Comparison of ENCODE assay signal across 27 mouse cellular contexts in the genomic region with DNA sequence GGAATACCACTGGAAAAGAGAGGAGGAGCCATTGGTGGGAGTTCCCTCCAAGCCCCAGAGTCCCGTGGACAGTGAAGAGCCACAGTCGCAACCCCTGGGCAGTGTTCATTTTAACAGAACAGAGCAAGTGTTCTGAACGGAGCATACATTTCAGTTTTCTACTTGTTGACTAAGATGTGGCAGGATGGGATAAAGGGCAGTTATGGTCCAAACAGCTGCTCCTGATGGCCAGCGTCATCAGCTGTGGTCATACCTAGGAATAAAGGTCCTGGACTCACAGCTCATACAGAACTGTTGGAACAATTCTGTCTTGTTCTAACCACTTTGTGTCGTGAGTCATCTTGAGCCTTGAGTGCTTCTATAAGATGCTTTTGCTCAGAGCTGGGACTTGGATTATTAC.
"Had no signal": no experiment of that assay in that cellular context is flagged by ENCODE, and none has a peak within 500 bp of the region (broad histone marks: within the 10 kb centered on the region; RNA-seq: fewer than 3 reads in every experiment).

No protein-coding gene starts in this region.

- H3K4me2 ChIP-seq: heart, embryonic 12.5 days; hindbrain, embryonic 12.5 days; hindbrain, embryonic 14.5 days; intestine, embryonic 15.5 days; limb, embryonic 13.5 days; limb, embryonic 15.5 days; liver, embryonic 12.5 days had no signal

- H3K36me3 ChIP-seq: heart, embryonic 10.5 days; heart, embryonic 12.5 days; hindbrain, embryonic 10.5 days; hindbrain, embryonic 12.5 days; intestine, embryonic 15.5 days; limb, embryonic 13.5 days; limb, embryonic 15.5 days; liver, embryonic 12.5 days had no signal

- H3K9me3 ChIP-seq: heart, embryonic 10.5 days; heart, embryonic 12.5 days; hindbrain, embryonic 10.5 days; hindbrain, embryonic 12.5 days; intestine, embryonic 15.5 days; limb, embryonic 13.5 days; limb, embryonic 15.5 days; liver, embryonic 12.5 days had no signal

- H3K27ac ChIP-seq: gastrocnemius, adult 2 months; heart, embryonic 10.5 days; hindbrain, embryonic 10.5 days; hindbrain, embryonic 12.5 days; hindbrain, embryonic 14.5 days; intestine, embryonic 15.5 days; layer of hippocampus, adult 2 months; limb, embryonic 13.5 days; limb, embryonic 15.5 days; liver, embryonic 12.5 days; liver, embryonic 14.5 days had no signal

- H3K4me3 ChIP-seq: gastrocnemius, adult 2 months; heart, embryonic 10.5 days; heart, embryonic 12.5 days; hindbrain, embryonic 10.5 days; hindbrain, embryonic 12.5 days; intestine, embryonic 15.5 days; layer of hippocampus, adult 2 months; limb, embryonic 13.5 days; limb, embryonic 15.5 days; liver, embryonic 12.5 days had no signal

- H3K27me3 ChIP-seq: heart, embryonic 12.5 days; hindbrain, embryonic 12.5 days; intestine, embryonic 15.5 days; limb, embryonic 13.5 days; limb, embryonic 15.5 days; liver, embryonic 12.5 days had no signal

- H3K4me1 ChIP-seq: intestine, embryonic 15.5 days; limb, embryonic 13.5 days; limb, embryonic 15.5 days; liver, embryonic 12.5 days had no signal

- H3K9ac ChIP-seq: heart, embryonic 12.5 days; hindbrain, embryonic 12.5 days; hindbrain, embryonic 14.5 days; intestine, embryonic 15.5 days; limb, embryonic 13.5 days; limb, embryonic 15.5 days; liver, embryonic 12.5 days; liver, embryonic 14.5 days had no signal

- ATAC-seq: hindbrain, embryonic 16.5 days; inflammation-experienced regulatory T-cells, adult 6 months; intestine, embryonic 15.5 days; liver, embryonic 12.5 days had no signal

- DNase-seq: gastrocnemius, adult 2 months; gastrocnemius, postnatal 10 days; gastrocnemius, postnatal 25 days; heart, adult 18-20 months; heart, postnatal 10 days; heart, postnatal 4 days; kidney, adult 11 months; kidney, adult 2 months; kidney, adult 9 months; kidney, postnatal 10 days; kidney, postnatal 25 days; kidney, postnatal 4 days; layer of hippocampus, postnatal 36 days; left cerebral cortex, postnatal 4 days had no signal
